Mouse (Mus musculus): ENCODE data around the gene Efcab6.

Gene Efcab6

GRCm38 (mm10) chr15:83870936-83871335 is 194.2 kb downstream of the Efcab6 start:
- no peak for DNase-seq

GRCm38 (mm10) chr15:83865626-83866025 is 199.6 kb downstream of the Efcab6 start:
- DNase-seq, result no peak

GRCm38 (mm10) chr15:83857129-83857528 is 208.1 kb downstream of the Efcab6 start:
- peak in 1 of 2 experiments; percentile 35 for DNase-seq

- no peak for DNase-seq
These were observed 211.8 kb downstream of the Efcab6 start for GRCm38 (mm10) chr15:83853400-83853811.

- DNase-seq, result no peak
These were observed 217.0 kb downstream of the Efcab6 start for GRCm38 (mm10) chr15:83848193-83848592.

- no peak for DNase-seq
These were observed 217.7 kb downstream of the Efcab6 start for GRCm38 (mm10) chr15:83847512-83847911.

GRCm38 (mm10) chr15:83846592-83846991 is 218.6 kb downstream of the Efcab6 start:
- no peak for DNase-seq

- no peak for DNase-seq
These were observed 219.4 kb downstream of the Efcab6 start for GRCm38 (mm10) chr15:83845734-83846133.

GRCm38 (mm10) chr15:83842915-83843789 is 222.0 kb downstream of the Efcab6 start:
- no peak for DNase-seq

- DNase-seq, result no peak
These were observed 222.8 kb downstream of the Efcab6 start for GRCm38 (mm10) chr15:83842419-83842818.

- DNase-seq, result no peak
These were observed 224.0 kb downstream of the Efcab6 start for GRCm38 (mm10) chr15:83840950-83841719.

- no peak for DNase-seq
These were observed 232.9 kb downstream of the Efcab6 start for GRCm38 (mm10) chr15:83832265-83832664.

- no peak for DNase-seq
These were observed 236.0 kb downstream of the Efcab6 start for GRCm38 (mm10) chr15:83829226-83829625.

- no peak for DNase-seq
These were observed 237.2 kb downstream of the Efcab6 start for GRCm38 (mm10) chr15:83828011-83828410.

Data from spleen, adult 18-20 months (tissue).